Mouse (Mus musculus) myocyte (in vitro differentiated cells): ENCODE results near the gene Lama4.

Experiments used
- E2F4 ChIP-seq: IDR thresholded peaks from one replicate; pipeline ENCODE4 v1.6.1; 2011; ENCODE audit warnings: mild to moderate bottlenecking, control low read depth, moderate library complexity; ENCODE audit not compliant: insufficient read depth
- MAX ChIP-seq: IDR thresholded peaks from one replicate; pipeline ENCODE4 v1.6.1; 2011; ENCODE audit warnings: low read depth, mild to moderate bottlenecking, control low read depth
- MYOG ChIP-seq, 3 experiments: IDR thresholded peaks; one replicate each; pipeline ENCODE4 v1.6.1; 2011; ENCODE audit warnings: control low read depth in 2 of 3, low read depth in 2 of 3, mild to moderate bottlenecking in 2 of 3; ENCODE audit not compliant: insufficient read length in 2 of 3, control insufficient read depth in 1 of 3, insufficient read depth in 1 of 3
- POLR2A ChIP-seq: IDR thresholded peaks from one replicate; pipeline ENCODE4 v1.6.1; 2011; ENCODE audit warnings: low read depth, mild to moderate bottlenecking, control low read depth, moderate library complexity; ENCODE audit not compliant: insufficient read length
- POLR2AphosphoS2 ChIP-seq: IDR thresholded peaks from one replicate; pipeline ENCODE4 v1.6.1; 2011; ENCODE audit warnings: low read depth, control low read depth; ENCODE audit not compliant: insufficient read length
- SRF ChIP-seq: IDR thresholded peaks from one replicate; pipeline ENCODE4 v1.6.1; 2011; ENCODE audit warnings: low read depth; ENCODE audit not compliant: control insufficient read depth, insufficient read length
- USF1 ChIP-seq: IDR thresholded peaks from one replicate; pipeline ENCODE4 v1.6.1; 2011; ENCODE audit warnings: low read depth, mild to moderate bottlenecking, control low read depth, moderate library complexity

GRCm38 (mm10) chr10:38993632-38994424 is 28.5 kb downstream of the Lama4 start:
- TF ChIP-seq USF1, result no peak
- no peak for TF ChIP-seq POLR2AphosphoS2
- TF ChIP-seq MAX, result no peak
- TF ChIP-seq POLR2A, result no peak
- TF ChIP-seq SRF, result no peak
- no peak for TF ChIP-seq E2F4
- no peak for TF ChIP-seq MYOG (IDR thresholded peaks at IDR 0.05; ENCODE audit: control insufficient read depth in 1 of 3, insufficient read depth in 1 of 3, insufficient read length in 2 of 3, low read depth in 2 of 3)
